Mouse (Mus musculus) CD4-positive helper T cell, adult 2 months (primary cell): Measurements from ENCODE around the gene Onecut3.

Experiments used
- DNase-seq: peaks from one replicate; pipeline ENCODE4 v3.0.0-alpha.2; 2012; ENCODE audit warnings: low read depth, missing footprints, low spot score

The Onecut3 gene

DNA sequence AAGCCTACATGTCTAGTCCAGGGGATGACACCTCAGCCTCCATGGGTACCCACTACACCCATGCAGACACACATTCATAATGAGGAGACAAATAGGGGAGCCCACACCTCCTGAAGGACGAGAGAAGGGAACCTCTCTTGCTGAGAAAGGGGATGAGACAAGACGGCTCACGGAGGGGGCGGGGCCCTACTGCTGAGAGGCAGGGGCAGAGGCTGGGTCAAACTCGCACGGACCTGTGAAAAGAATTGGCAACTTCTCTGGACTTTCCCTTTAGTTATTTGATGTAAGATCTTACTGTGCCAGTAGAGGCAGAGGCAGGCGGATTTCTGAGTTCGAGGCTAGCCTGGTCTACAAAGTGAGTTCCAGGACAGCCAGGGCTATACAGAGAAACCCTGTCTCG lies 57.7 kb downstream of the Onecut3 start:
- DNase-seq, result no peak

DNA sequence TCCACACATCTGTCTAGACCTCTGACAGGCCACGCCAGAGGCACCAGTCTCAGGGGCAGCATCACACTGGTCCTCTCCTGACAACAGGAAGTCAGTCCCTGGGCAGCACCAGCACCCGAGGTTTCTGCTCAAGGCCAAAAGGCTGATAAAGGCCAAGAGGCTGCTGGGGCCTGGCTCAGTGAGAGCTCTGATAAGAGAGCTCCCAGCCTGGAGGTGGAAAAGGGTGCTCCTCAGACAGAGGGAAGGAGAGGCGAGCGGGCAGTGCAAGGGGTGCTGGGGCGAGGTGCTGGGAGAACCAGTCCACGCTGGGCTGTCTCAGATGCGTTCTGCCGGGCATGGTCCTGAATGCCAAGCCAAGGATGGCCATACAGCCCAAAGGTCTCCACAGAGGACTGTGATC lies 58.9 kb downstream of the Onecut3 start:
- DNase-seq, result no peak

DNA sequence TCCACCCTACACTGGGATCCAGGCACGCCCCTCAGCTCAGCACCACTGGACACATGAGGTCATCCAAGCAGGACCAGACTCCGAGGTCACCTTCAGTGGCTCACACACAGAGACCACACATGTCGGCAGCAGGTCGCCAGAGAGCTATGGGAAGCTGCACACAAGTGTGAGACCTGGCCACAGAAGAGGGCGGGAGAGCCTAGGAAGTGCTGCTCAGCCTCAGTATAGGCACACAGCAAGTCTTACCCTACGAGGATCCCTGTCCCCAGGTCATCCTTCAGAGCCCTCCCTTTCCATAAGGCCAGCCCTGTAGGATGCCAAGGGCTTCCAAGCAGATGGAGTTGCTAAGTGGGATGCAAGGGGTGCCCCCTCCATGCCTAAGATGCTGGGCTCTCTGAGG lies 59.4 kb downstream of the Onecut3 start:
- no peak for DNase-seq

DNA sequence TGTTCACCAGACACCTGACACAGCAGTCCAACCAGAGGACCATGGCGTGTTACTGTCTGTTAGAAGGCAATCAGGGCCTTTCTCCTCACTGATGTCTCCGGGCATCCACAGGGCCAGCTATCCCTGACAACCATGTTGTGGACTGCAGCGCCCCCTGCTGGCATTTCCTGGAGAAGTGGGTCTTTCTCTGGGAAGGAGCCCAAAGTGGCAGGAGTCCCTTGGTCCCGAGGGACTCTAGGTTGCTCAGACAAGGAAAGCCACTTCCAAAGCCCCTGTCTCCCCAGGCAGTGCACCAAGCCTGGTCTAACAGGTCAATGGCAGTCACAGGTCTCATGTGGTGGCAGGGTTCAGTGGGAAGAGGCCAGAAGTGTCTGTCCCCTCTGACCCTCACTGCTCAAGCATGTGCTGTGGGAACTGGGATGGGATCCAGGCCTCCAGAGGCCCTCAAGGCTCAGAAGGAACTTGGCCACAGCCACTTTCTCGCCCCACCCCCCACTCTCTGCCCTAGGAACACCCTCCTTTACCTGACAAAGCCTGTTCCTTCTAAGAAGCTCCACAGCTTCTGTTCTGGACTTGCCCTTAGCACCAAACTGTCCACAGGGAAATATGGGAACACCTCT lies 62.8 kb downstream of the Onecut3 start:
- peak; percentile 50 for DNase-seq

DNA sequence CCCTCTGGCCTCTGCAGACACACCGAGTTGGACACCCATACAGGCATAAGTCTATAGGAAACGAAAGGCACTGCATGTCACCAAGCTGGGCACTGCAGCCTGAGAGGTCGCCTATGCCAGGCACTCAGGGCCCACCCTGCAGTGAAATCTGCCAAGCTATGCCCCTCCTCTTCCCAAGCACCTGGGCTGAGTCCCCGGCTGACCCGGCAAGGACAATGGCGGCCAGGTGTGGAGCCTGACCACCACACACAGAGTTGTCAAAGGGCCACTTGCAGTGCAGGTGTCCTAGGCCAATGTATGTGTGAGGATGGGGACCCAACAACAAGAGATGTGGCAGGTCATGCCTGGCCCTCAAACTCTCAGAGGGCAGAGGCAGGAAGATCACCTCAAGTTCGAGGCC lies 64.8 kb downstream of the Onecut3 start:
- DNase-seq, result no peak

DNA sequence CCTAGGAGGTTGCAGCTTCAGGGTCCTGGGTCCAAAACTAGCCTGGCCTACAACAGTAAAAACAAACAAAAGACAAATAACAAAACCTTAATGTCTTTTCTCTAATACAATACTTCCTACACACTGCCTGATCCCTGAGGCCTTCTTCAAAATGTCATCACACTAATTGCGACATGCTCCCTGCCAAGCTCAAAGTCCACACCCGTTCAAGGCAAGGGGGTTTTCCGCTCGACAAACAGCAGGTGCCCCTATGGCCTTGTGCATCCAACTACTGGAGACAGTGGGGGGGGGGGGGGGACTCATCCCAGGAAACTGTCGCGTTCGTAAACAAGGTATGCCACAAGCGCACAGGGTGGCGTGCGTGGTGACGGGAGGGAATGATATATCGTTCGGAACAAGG lies 66.0 kb downstream of the Onecut3 start:
- DNase-seq, result no peak

DNA sequence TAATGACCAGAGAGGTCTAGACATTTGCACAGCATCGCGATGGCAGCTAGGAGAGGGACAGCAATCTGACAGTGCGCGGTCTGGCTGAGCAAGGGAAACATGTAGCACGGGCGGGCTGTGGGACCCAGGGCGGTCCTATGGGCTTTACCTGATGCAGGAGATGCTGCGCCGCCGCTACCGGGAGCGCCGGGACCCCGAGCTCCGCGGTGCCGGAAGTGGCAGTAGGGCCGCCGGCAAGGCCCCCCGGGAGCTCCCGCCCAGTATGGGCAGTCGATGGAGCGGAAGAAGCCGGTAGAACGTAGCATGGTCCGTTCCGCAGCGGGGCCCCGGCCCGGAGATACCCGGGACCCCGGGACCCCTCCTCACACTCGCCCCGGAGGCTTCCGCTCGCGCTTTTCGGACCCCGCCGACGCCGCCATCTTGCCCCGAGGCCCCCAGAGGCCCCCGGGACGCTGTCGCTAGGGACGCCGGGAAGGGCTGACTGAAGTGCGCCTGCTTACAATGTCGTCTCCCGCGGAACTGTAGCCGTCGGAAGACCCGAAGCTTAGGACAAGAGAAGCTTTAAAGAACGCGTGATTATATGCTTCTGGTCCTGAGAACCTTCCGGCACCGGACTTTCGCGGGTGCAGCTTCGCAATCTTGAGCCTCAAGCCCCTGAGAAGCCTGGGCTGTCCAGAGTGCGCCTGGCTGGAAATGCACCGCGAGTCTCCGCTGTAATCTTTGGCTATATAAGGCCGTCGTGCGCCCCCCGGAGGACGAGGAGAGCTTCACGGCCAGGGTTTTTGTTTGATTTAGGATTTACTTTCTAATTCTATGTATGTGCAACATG lies 66.7 kb downstream of the Onecut3 start, which contains the start of gene Rexo1:
Gene Rexo1 (minus strand): TSS at position 445 of the 829 bp plus-strand sequence.
- peak; percentile 94 for DNase-seq

DNA sequence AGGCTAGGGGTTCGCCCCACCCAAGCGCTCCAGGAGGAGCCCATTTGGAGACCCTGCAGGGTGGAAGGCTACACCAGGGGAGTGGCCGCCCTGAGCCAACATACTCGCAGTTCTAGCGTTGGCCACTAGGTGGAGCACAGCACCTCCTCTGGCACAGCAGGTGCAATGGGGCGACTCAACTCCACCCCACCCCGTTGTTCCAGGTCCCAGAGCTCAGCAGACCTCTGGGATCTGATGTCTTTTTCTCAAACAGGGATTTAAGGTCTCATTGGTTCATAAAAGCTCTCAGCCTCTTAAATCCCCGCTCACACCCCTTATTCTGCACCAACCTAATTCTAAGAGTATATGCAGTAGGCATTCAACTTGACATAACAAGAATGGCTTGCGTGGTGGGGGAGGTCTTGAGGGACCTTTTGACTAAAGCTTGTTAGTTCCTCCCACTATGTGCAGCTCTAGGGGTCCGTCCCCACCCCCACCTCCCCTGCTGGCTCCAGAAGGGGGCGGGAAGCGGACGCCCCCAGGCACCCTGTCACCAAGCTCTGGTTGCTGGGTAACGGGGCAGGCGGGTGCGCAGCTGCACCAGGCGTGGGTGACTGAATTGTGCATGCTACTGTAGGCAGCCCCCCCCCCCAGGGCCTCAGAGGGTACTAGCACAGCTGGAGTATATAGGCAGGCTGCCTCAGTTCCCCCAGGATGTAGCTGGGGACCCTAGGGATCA lies 71.9 kb downstream of the Onecut3 start:
- peak; percentile 83 for DNase-seq
